Mouse (Mus musculus): ENCODE results near the gene Onecut3. TPM values are rescaled to one million over a fixed set of nuclear protein-coding genes. Genes with fewer than 3 reads are reported as not detected.

Onecut3 gene
- not detected for total RNA-seq (2021)
- long read RNA-seq, experiment 1: 0 reads
- long read RNA-seq, experiment 2: 0 reads

DNA sequence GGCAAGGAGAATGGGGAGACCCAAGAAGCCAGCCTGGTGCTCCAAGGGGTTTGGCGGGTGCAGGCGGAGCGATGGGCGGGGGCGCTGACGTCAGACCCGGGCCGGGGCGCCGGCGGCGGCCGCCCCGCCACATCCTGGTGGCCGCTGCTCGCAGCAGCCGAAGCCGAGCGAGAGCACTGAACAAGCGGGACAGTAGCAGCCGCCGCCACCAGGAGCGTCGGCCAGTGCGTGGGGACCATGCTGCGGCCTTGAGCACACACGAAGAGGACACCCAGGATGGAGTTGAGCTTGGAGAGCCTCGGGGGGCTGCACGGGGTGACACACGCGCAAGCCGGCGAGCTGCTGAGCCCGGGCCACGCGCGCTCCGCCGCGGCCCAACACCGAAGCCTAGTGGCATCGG is at the start of gene Onecut3:
Gene Onecut3, plus strand, starts transcription at position 104 of the 400 bp plus-strand sequence.
- no peak for DNase-seq (ENCODE audit: low spot score in 2 of 2)

DNA sequence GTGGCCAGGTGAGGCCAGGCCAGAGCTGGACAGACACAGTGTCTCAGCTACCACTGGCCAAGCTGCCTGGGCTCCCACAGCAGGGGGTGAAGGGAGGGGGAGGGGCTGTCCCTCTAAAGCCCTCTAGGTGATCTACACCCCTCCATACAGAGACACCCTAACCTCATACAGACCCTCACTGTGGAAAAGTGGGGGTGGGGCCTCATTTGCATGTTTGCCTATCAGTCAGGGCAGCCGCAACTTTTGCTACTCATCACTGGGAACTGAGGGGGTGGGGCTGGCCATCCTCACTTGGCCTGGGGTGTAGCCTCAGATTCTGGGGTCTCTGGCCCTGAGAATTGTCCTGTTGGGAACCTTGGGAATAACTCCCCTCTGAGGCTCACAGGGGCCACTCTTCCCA is 49.6 kb upstream of the Onecut3 start:
- DNase-seq (ENCODE audit: low spot score in 2 of 2): no peak

DNA sequence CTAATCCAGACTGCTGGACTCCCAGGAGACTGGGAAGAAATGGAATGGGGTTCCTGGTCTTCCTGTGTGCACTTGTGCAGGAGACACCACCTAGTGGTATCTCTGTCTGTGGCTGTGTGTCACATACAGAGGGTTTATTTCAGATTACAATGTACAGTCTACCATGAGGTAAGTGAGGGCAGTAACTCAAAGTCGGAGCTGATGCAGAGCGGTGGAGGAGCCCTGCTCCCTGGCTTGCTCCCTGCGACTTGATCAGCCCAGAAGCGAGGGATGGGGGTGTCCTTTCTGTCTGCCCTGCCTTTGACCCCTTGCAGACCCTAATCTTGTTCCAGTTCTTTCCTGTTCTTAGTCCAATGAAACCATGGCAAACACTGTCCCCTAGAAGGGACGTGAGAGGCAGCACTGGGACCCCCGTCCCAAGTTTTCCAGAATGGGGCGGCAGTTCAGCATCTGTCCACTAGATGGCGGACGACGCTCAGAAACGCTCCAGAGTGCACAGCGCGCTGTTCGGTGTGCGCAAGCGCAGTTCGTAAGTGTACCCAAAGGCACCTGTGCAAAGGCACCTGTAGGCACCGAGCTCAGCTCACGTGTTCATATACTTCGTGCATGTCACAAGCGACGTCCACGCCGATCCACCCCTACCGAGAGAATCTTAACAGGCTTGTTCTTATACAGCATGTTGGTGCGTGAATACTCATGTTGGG is 48.6 kb upstream of the Onecut3 start:
- DNase-seq (ENCODE audit: low spot score in 2 of 2): peak; percentile 75 to 77

DNA sequence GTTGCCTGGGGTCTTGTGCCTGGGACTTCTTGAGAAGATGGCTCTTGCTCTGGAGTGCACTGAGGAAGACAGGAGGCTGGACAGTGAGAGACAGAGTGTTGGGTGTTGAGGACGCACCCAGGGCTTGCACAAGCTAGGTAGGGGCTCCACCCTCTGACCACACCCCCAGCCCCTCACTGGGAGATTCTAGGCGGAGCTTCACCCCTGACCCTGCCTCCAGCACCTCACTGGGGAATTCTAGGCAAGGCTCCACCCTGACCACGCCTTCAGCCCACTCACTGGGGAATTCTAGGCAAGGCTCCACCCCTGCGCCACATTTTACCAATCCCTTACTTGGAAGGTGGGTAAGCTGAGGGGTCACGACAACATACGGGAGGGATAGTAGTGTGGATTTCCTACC is 44.0 kb upstream of the Onecut3 start:
- no peak for DNase-seq (ENCODE audit: low spot score in 2 of 2)

DNA sequence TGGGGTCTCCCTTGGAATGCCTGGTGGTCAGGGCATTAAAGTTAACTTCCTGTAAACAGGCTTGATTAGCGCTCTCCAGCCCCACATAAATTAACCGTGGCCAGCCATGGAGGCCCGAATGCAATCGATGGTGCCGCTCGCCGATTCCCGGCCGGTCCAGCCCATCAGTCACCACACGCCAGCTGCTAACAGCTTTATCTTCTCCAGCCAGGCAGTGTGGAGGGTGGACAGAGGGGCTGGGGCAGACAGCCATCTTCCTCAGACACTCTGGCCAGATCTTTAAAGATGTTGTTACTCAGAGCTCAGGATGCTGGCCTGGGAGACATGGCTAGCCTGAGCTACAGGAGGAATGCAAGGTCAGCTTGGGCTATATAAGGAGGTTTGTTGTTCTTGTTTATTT is 41.0 kb upstream of the Onecut3 start:
- DNase-seq (ENCODE audit: low spot score in 2 of 2): no peak

DNA sequence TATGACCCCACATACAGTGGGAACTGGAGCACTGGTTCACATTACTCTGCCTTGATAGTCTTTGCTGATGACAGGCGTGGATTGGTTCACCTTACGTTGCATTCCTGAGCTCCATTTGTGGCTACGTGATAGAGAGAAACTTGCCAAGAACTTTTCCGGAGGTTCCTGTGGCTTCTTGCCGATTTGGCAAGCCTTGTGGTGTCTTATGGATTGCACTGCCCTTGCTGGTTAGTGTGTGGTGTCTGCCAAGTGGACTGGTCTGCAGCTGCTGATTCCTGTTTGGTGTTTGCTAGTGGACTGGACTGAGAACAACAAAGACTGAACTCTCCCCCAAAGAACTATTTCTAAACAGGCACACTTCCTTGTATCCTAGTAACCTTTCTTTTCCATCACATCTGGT is 39.9 kb upstream of the Onecut3 start:
- DNase-seq (ENCODE audit: low spot score in 2 of 2): no peak

DNA sequence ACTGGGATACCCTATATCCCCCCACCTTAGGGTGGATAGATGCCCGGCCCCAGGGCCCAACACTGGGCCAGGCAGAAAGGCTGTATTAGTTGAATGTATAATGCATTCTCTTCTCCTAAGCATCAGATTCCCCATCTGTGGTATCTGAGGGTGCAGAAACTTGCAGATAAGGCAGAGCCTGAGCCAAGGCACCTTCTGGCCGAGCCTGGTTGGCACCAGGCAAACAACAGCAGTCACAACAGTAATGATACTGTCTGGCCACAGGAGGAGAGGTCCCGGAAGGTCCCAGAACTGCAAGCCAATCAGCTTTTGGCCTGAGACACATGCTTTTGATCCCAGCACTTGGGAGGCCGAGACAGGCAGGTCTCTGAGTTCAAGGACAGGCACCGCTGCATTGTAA is 38.9 kb upstream of the Onecut3 start:
- no peak for DNase-seq (ENCODE audit: low spot score in 2 of 2)

DNA sequence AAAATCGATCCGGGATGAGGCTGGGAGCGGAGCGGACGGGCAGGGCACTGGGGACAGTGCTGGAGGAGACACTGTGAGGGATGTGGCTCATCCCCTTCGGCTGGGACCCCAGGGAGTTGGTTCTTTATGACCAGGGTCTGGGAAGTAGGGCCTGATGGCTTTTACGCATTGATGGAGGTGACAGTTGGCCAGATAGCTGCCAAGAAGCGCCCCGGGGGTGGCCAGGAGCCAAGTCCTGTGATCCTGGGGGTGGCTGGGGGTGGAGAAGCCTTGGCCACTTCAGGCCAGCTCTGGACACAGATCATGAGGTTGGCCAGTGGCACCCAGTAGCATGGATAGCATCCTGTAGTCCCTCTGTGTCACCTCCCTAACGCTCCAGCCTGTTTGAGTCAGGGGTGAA is 35.4 kb upstream of the Onecut3 start:
- DNase-seq (ENCODE audit: low spot score in 2 of 2): no peak

DNA sequence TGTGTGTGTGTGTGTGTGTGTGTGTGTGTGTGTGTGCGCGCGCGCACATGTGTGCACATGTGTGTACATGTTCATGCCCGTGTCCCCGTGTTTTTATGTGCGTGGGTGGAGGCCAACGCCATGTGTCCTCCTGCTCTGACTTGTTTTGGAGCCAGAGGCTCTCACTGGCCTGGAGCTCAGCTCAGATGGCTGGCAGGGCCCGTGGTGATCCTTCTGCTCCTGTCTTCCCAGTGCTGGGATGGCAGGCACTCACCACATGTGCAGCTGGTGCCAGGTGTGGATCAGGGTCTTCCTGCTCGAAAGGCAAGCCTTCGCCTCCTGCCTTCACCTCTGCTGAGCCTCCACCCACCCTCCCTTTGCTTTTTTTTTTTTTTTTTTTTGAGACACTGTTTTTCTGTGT is 35.0 kb upstream of the Onecut3 start:
- no peak for DNase-seq (ENCODE audit: low spot score in 2 of 2)

DNA sequence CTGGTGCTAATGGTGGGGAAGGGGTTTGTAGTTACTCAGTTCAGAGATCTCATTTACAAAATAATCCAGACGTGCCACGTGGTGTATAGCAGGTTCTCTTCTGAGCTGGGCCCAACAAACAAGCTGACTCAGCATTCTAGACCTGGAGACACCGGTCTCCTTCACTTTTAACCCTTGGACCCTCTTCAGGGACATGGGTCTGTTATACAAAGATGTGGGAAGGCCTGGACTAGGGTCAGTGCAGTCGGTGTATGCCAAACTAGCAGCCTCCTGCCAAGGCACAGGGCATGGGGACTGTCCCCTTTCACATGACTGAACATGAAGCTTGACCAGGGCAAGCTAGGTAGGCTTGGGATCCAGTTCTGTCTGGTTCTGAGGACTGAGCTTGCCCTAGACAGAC is 34.3 kb upstream of the Onecut3 start:
- no peak for DNase-seq (ENCODE audit: low spot score in 2 of 2)

DNA sequence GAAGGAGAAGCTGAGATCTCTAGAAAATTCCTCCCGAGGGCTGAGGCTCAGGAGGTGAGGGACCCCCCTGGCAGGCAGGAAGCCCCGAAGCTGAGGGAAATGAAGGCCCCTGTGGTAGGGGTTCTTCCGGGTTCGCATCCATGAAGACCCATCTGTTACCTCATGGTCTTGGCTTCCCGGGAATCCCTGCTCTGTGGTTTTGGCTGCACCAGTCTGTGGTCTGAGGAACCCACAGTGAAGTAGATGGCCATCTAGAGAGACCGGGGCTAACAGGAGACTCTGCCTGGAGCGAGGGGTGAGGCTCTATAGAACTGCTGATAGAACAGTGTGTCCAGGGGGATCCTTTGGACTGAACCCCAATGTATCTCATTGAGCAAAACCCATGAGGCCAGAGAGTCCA is 33.3 kb upstream of the Onecut3 start:
- DNase-seq (ENCODE audit: low spot score in 2 of 2): no peak

DNA sequence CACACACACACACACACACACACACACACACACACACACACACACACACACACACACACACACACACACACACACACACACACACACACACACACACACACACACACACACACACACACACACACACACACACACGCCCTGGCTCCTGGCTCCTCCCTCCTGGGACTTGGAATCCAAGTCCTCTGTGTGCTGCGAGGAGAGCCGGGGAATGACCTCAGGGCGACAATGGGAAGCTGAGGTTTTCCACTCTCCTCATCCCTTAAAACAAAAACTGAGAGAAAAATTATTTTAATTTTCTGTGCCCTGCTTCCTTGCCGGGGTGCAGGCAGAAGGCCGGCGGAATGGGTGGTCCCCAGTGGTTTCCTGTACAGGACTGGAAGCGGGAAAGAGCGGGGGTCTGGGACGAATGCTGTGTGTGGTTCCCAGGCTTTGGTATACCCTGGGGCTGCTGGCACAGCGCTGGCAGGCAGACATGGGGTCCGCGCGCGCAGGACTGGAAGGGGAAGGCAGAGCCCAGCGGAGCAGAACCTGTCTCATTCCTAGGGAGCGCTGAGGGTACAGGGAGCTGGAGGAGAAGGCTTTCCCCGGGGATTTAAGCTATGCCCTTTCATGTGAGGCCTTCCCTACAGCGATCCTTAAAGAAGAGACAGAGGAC is 30.1 kb upstream of the Onecut3 start:
- no peak for DNase-seq (ENCODE audit: low spot score in 2 of 2)

DNA sequence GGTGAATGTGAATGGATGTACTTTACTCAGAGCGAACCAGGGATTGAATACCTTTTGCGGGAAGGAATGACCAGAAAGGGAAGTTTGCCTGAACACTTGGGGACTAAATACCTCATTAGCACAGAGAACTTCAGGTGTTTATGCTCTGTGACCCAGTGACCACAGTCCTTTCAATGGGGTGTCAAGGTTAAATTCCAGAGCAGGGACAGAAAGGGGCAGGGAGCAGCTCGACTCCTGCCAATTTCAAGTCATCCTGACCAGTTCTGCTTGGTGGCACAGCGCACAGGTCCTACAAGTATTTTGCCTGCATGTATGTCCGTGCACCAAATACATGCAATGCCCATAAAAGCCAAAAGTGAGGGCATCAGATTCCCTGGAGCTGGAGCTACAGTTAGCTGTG is 29.6 kb upstream of the Onecut3 start:
- no peak for DNase-seq (ENCODE audit: low spot score in 2 of 2)

DNA sequence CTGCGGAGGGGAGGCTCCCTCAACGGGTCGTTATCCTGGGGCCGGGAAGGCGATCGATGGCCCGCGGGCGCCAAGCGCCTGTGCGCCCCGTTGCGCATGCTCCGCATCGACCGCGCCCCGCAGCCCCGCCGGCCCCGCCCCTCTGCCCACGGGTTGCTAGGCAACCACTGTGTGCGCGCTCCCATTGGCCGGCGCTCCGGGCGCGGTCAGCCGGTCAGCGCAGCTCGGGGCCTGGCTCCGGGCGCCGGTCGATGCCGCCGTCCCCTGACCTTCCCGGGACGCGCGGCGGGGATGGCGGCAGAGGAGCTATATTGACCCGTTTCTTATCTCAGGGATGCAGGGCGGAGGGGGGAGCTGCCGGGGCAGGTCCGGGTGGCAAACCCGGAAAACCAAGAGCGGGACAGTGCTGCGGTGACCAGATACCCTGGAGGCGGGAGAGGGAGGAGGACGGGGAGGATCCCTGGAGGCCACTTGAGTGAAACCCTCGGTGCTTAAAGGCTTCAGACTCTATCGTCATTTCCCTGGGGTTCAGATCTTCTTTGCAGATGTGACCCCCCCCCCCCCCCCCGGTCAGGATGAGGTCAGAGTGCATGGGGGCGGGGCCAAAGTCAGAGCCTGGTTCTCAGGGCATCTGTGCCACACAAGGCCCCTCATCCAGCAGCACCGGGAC is 19.2 kb upstream of the Onecut3 start:
- peak; percentile 88 to 90 for DNase-seq (ENCODE audit: low spot score in 2 of 2)

DNA sequence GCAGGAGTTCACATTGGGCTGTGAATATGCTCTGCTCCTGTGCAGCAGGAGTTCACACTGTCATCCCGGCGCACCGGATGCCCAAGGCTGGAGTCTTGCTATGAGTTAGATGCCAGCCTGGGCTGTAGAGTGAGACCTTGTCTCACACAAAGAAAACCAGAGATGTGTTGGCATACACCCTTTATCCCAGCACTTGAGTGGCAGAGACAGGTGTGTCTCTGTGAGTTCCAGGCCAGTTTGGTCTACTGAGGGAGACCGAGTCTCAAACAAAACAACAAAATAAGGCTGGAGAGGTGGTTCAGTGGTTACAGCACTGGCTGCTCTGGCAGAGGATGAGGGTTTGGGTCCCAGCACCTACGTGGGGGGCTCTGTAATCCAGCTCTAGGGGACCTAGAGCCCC is 16.1 kb upstream of the Onecut3 start:
- DNase-seq (ENCODE audit: low spot score in 2 of 2): no peak

DNA sequence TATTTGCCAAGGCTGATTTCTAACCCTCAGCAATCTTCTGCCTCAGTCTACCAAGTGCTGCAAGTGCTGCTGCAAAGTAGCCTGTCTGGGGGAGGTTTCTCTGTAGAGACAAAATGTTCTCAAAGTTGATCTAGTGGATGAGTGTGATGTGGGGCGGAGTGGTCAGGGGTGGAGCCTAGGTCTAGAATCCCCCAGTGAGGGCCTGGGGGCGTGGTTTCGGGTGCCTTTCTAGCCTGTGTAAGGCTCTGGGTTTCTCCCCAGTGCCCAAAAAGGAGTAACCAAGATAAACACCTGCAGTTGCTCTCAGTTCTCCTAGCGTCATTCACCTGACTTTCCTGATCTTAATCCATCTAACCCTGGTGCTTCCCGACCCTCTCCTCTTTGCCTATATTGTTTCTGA is 13.6 kb upstream of the Onecut3 start:
- no peak for DNase-seq (ENCODE audit: low spot score in 2 of 2)

DNA sequence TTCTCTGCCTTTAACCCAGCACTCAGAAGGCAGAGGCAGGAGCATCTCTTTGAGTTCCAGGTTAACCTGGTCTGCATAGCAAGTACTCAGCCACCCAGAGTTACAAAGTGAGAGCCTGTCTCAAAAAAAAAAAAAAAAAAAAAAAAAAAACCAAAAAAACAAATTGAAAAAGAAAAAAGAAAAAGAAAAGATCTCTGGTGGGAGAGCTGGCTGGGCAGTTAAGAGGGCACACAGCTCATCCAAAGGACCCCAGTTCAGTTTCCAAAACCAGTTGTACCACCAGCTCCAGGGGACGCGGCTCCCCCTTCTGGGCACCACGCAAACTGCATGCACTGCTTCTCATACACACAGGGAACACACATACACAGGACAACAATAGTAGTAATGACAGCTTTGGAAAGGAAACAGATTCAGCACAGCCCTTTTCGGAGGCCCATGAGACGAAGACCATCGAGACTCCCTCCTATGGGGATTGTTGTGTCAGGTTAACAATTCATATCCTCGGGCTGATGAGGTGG is 7.7 kb upstream of the Onecut3 start:
- no peak for DNase-seq (ENCODE audit: low spot score in 2 of 2)

DNA sequence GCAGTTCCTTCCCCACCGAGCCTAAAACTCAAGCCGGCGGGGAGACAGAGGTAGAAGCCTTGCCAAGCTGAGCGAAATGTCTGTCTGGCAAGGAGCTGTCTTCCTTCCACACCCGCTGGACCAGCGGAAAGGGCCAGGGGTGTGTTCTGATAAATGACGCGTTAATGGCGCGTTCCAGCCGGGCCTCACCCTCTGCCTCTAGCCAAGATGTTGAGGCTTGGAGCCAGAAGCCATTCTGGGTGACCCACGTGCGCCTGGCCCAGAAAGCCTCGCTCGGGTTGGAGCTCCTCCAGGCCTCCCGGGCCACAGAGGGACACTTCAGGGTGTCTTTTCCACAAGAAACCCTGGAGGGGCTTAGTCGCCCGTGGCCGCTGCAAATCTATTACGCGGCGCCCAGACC is 4.6 kb upstream of the Onecut3 start:
- no peak for DNase-seq (ENCODE audit: low spot score in 2 of 2)

DNA sequence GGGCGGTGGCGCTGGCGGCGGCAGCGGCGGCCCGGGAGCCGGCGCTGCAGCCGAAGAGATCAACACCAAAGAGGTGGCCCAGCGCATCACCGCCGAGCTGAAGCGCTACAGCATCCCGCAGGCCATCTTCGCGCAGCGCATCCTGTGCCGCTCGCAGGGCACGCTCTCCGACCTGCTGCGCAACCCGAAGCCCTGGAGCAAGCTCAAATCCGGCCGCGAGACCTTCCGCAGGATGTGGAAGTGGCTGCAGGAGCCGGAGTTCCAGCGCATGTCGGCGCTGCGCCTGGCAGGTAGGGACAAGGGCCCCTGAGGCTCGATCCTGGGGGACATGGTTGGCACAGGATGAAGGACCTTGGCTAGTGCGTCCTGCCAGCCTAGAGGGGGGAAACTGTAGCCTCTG is 1.3 kb downstream of the Onecut3 start:
- no peak for DNase-seq (ENCODE audit: low spot score in 2 of 2)

DNA sequence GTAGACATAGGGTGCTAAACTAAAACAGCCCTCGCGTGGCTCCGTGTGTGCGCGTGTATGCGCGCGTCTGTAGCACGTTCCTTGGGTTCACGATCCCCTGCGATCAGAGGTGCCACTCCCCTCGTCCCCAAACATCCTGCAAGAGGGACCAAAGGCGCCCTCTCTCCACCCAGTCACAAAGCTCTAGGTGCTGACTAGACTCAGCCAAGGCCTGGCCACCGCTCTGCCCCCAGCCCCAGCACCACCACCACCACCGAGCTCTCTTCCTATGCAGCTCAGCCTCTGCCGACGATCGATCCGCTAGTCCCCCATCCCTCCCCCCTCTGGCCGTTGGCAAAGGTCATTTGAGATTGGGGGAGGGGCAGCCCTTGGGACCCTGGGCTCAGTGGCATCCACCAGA is 1.8 kb downstream of the Onecut3 start:
- no peak for DNase-seq (ENCODE audit: low spot score in 2 of 2)

DNA sequence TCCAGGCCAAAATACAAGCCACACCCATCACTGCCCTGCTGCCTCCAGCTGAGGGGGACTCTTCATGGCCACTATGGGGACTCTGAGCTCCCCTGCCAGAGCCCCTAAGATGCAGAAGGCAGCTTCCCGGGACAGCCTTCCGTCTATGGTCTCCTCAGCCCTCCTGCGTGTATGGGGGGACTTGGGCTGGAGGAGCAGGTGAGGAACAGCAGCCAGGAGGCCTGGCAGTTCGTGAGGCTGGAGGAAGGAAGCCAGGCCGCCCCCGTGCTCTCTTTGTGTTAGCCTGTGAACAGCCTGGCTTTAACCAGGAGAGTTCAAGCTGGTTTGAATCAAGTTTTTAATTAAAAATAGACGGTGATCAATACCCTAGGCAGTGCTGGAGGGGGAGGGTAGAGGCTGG is 7.7 kb downstream of the Onecut3 start:
- DNase-seq (ENCODE audit: low spot score in 2 of 2): no peak

DNA sequence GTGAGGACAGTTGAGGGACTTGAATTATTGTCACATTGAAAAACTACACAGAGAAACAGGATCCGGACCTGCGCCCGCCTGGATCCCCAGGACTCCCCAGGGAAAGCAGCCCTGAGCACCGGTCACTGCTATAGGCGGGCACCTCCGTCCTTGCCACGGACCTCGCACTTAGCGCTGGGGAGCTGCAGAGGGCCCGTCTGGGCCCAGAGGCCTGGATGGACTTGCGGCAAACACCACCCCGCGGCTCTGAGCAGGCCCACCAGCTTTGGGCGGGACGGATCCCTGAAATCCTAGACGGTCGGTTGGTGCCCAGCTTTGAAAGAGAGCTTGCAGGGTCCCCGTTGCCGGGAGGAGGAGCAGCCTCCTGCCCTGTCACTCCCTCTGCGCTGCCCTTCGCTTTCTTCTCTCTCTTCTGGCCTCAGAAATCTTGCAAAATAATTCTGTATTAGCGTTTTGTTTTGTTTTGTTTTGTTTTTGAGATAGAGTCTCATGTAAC is 8.2 kb downstream of the Onecut3 start:
- no peak for DNase-seq (ENCODE audit: low spot score in 2 of 2)

All from left cerebral cortex, adult 18-20 months (tissue).